Mouse (Mus musculus) kidney, postnatal 0 days (tissue): ENCODE measurements around the gene Ripor2. TPM values are rescaled to one million over a fixed set of nuclear protein-coding genes. Genes with fewer than 3 reads are reported as not detected.

Experiments used
- ATAC-seq: fragments of 200-750 bp; cut with Nextera tagmentation; replicated peaks from 2 replicates; pipeline ENCODE4 v1.8.0; 2017; ENCODE audit warnings: low read depth, moderate number of reproducible peaks, moderate TSS enrichment, moderate library complexity; ENCODE audit not compliant: low FRiP score
- DNase-seq: peaks from one replicate; pipeline ENCODE4 v3.0.0-alpha.2; 2016; ENCODE audit warnings: low spot score
- H3K27ac ChIP-seq: fragments of 300-500 bp; sonication (generic); 2 replicates; pipeline ENCODE4 v1.5.1; 2014; ENCODE audit warnings: mild to moderate bottlenecking
- H3K27me3 ChIP-seq: fragments of 300-500 bp; sonication (generic); 2 replicates; pipeline ENCODE4 v1.6.1; 2014; ENCODE audit warnings: low read length, mixed read lengths; ENCODE audit not compliant: insufficient read depth
- H3K36me3 ChIP-seq: fragments of 300-500 bp; sonication (generic); 2 replicates; pipeline ENCODE4 v1.6.1; 2014; ENCODE audit warnings: low read length, mixed read lengths; ENCODE audit not compliant: insufficient read depth
- H3K4me1 ChIP-seq: fragments of 300-500 bp; sonication (generic); replicated peaks from 2 replicates; pipeline ENCODE4 v1.6.1; 2014; ENCODE audit warnings: antibody characterized with exemption, low read length, mixed read lengths; ENCODE audit not compliant: insufficient read depth
- H3K4me2 ChIP-seq: fragments of 300-500 bp; sonication (generic); 2 replicates; pipeline ENCODE4 v1.6.1; 2014; ENCODE audit warnings: mild to moderate bottlenecking, low read length, moderate library complexity, mixed read lengths
- H3K4me3 ChIP-seq: fragments of 300-500 bp; sonication (generic); replicated peaks from 2 replicates; pipeline ENCODE4 v1.5.1; 2014; ENCODE audit warnings: low read depth, low read length
- H3K9ac ChIP-seq: fragments of 300-500 bp; sonication (generic); 2 replicates; pipeline ENCODE4 v1.6.1; 2014; ENCODE audit warnings: low read depth, low read length
- H3K9me3 ChIP-seq: fragments of 300-500 bp; sonication (generic); replicated peaks from 2 replicates; pipeline ENCODE4 v1.6.1; 2016; ENCODE audit warnings: low read length, inconsistent platforms, mixed read lengths
- CTCF ChIP-seq: IDR thresholded peaks from 2 replicates; pipeline ENCODE4 v1.5.1; 2016; ENCODE audit warnings: antibody characterized with exemption, low read depth, mild to moderate bottlenecking, moderate library complexity
- WGBS: fragments of 180-500 bp; shearing (Covaris S2); extraction: QIAGEN DNeasy Blood & Tissue Kit; methylation state at CpG from one replicate; pipeline ENCODE4 v1.1.7; 2014; 5-methylcytosine and 5-hydroxymethylcytosine counted together
- polyA plus RNA-seq: library from polyadenylated mRNA; unstranded; fragments of >200 nt; fragmentation: Nextera tagmentation; extraction: Ambion mirVana; gene quantifications from 2 replicates; pipeline ENCODE4 v1.2.1, GENCODE M21; 2015

Ripor2 gene
- polyA plus RNA-seq, 1 experiment from 2014 or later, result 2.2 TPM

DNA sequence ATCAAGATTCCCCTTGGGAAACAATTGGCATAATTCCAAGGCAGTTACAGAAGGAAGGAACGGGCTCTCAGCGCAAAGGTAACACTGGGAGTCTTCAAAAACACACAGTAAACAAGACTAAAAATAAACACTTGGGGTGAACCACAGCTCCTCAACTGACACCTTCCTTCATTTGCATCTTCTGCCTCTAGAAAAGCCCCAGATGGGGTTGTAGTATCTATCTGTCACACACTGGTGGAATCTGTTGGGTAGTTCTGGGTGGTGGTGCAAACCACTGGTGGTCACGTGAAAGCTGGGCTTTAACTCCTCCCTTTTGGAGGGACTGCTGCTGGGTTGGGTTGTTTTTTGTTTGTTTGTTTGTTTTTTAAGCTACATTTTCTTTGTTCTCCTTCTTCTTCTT is 31.4 kb downstream of the Ripor2 start:
- Histone ChIP-seq H3K9ac (no peak overlapping the region), H3K4me2 (no peak overlapping the region), H3K4me1 (no peaks in the 10 kb centered on the region), H3K27me3 (no peaks in the 10 kb centered on the region), H3K36me3 (no peaks in the 10 kb centered on the region), H3K9me3 (no peaks in the 10 kb centered on the region), H3K27ac (no peak overlapping the region), H3K4me3 (no peak overlapping the region)
- DNase-seq (no peak), ATAC-seq (no peak)
- 65% methylated on average over 3 of the region's 3 CpGs for WGBS
- no peak for TF ChIP-seq CTCF

DNA sequence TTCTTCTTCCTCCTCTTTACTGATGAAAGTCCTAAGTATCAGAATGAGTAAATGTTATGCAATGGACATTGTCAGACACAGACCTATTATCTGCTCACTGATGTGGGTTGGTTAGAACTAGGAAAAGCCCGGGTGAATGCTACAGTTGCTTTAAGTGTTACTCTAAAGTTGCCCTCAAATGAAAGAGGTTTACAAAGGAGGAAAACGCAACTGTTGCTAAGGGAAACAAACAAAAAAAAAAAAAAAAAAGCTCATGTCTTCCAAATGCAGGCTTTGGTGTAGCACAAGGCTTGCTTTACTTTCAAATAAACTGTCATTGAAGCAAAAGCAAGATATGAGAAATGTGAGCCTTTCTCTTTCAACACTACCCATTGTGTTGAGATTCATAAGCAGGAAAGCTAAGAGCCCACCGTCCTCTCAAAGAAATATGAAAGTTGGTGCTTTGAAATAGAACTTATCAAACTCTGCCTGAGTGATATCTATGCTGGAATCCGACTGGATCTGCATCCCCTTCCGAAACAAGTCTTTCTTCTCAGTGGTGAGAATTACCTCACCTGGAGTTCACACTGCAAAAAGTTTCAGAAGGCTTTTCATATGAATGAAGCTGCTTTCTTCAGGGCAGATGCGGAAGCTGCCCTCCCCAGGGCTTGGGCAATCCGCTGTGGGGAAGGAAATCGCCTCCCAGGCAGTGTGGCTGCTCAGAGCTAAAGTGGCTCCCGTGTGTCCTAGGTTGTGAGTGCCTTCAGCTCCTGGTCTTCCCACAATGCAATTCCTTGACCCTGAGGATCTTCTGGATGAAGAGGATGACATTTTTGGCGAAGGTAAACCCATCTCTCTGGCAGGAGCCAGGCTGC is 32.2 kb downstream of the Ripor2 start:
- Histone ChIP-seq H3K9ac (no peak overlapping the region), H3K27me3 (no peaks in the 10 kb centered on the region), H3K27ac (no peak overlapping the region), H3K36me3 (no peaks in the 10 kb centered on the region), H3K4me3 (no peak overlapping the region), H3K9me3 (no peaks in the 10 kb centered on the region), H3K4me2 (no peak overlapping the region), H3K4me1 (no peaks in the 10 kb centered on the region)
- 74% methylated on average over 10 of the region's 10 CpGs for WGBS
- TF ChIP-seq CTCF, result no peak
- DNase-seq (no peak), ATAC-seq (no peak)

DNA sequence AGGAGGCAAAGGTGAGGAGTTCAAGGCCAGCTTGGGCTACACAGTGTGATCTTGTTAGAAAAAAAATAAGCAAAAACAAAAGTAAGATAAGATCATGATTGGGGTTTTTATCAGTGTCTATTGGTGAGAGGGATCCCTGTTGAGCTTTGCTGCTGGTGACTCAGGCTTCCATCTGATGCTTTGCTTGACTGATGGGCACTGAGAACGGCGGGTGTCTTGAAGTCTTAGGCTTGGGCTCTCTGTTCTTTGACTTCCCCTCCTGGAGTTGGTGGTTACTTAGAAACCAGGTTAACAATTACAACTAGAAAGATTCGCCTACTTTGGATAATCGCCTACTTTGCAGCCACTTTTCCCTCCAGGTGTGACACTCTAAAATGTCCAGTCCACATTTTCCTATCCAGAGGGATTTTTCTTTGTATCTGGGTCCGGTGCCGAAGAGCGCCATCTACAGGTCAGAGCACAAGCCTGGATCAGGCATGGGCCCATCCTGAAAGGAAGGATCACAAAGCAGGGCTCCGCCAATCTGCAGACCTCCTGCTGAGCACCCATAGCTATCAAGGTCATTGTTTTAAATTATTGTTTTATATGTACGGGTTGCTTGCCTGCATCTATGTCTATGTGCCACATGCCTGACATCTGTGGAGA is 34.1 kb downstream of the Ripor2 start:
- Histone ChIP-seq H3K36me3 (no peaks in the 10 kb centered on the region), H3K9ac (no peak overlapping the region), H3K27me3 (no peaks in the 10 kb centered on the region), H3K9me3 (no peaks in the 10 kb centered on the region), H3K4me1 (peaks cover 6% of the 10 kb centered on the region), H3K27ac (no peak overlapping the region), H3K4me3 (no peak overlapping the region), H3K4me2 (no peak overlapping the region)
- ATAC-seq (no peak), DNase-seq (peak; percentile 42)
- peak; percentile 73 for TF ChIP-seq CTCF
- 74% methylated on average over 9 of the region's 9 CpGs for WGBS

DNA sequence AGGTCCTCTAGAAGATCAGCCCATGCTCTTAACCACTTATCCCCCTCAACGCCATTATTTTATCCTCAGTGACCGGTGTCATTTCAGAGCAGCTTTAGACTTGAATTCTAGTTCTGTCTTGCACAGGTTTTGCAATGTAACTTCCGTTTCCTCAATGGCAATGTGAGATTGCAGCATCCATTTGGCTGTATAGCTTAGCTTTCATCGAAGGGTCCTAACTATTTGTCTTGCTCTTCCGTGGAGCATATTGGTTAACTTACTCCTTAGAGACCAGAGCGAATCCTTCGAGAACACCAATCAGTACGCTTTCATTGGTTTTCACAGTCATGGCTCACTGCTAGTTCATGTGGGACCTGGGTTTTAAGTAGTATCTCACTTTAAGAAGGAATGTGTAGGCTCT is 34.7 kb downstream of the Ripor2 start:
- Histone ChIP-seq H3K9ac (no peak overlapping the region), H3K27ac (no peak overlapping the region), H3K4me3 (no peak overlapping the region), H3K27me3 (no peaks in the 10 kb centered on the region), H3K4me2 (no peak overlapping the region), H3K4me1 (peaks cover 6% of the 10 kb centered on the region), H3K36me3 (no peaks in the 10 kb centered on the region), H3K9me3 (no peaks in the 10 kb centered on the region)
- WGBS, result 85% methylated on average over 8 of the region's 8 CpGs
- no peak for ATAC-seq
- DNase-seq, result no peak
- no peak for TF ChIP-seq CTCF

DNA sequence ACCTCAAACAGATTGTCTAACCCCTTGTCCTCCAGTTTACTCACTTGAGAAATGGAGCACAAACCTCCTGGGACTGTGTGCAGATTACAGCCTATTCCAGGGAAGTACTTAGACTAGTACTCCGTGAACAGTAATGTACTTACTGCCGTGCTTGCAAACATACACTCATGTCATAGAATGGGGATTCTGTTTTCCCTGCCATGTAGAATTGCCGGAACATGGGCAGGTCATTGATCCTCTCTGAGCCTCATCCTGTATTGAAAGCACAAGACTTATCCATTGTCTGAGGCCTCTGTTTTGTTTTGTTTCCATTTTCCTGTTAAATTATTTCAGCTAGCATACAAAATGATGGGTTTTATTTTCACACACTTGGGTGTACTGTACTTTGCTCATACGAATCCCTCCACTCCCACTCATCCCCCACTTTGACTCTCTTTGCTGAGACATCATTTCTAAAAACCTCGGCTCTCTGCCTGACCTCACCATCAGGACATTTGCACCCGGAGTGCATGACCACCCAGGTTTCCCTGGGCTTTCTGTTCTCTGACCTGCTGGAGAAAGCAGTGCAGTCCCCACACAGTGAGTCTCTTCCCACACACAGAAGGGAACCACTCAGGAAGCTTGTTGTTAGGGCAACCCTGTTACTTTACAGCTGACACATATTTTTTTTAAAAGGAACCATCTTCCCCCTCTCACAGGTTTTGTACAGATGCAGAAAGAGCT is 35.2 kb downstream of the Ripor2 start:
- Histone ChIP-seq H3K36me3 (no peaks in the 10 kb centered on the region), H3K4me1 (peaks cover 6% of the 10 kb centered on the region), H3K27me3 (no peaks in the 10 kb centered on the region), H3K27ac (no peak overlapping the region), H3K9ac (no peak overlapping the region), H3K4me3 (no peak overlapping the region), H3K9me3 (no peaks in the 10 kb centered on the region), H3K4me2 (no peak overlapping the region)
- WGBS, result 47% methylated on average over 6 of the region's 6 CpGs
- DNase-seq, result peak; percentile 38
- ATAC-seq, result no peak
- TF ChIP-seq CTCF, result no peak

DNA sequence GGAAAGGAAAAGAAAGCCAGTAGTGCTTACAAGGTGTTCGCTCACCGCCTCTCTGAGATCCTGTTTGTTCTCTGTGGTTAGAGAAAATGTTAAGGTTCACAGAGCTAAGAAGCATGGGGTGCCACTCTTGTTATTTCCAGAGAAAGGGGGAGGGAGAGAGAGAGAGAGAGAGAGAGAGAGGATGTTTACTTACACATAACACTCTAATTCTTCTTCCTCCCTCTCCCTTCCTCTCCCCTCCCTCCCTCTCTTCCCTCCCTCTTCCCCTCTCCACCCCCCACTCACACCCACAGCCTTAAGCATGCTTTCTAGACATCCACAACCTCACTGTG is 35.8 kb downstream of the Ripor2 start:
- no peak for ATAC-seq
- Histone ChIP-seq H3K27ac (no peak overlapping the region), H3K4me1 (peaks cover 6% of the 10 kb centered on the region), H3K9ac (no peak overlapping the region), H3K4me2 (no peak overlapping the region), H3K4me3 (no peak overlapping the region), H3K36me3 (no peaks in the 10 kb centered on the region), H3K27me3 (no peaks in the 10 kb centered on the region), H3K9me3 (no peaks in the 10 kb centered on the region)
- 45% methylated on average over 2 of the region's 2 CpGs for WGBS
- DNase-seq, result peak; percentile 28
- no peak for TF ChIP-seq CTCF
